Mouse (Mus musculus) forebrain, embryonic 12.5 days (tissue): ENCODE measurements around the gene Tcaim. TPM values are rescaled to one million over a fixed set of nuclear protein-coding genes. Genes with fewer than 3 reads are reported as not detected.
A peak's percentile ranks its signal among the peaks of the same experiment; 100 is the strongest.

Source experiments
- ATAC-seq: fragments of 200-750 bp; cut with Nextera tagmentation; 2 replicates; pipeline ENCODE4 v1.8.0; 2017; ENCODE audit warnings: moderate TSS enrichment; ENCODE audit not compliant: low FRiP score
- H3K27ac ChIP-seq: fragments of 300-500 bp; sonication (generic); 2 replicates; pipeline ENCODE4 v1.5.1; 2016; ENCODE audit warnings: mild to moderate bottlenecking
- H3K27me3 ChIP-seq: fragments of 300-500 bp; sonication (generic); 2 replicates; pipeline ENCODE4 v1.6.1; 2016; ENCODE audit warnings: mild to moderate bottlenecking
- H3K36me3 ChIP-seq: fragments of 300-500 bp; sonication (generic); replicated peaks from 2 replicates; pipeline ENCODE4 v1.6.1; 2016; ENCODE audit warnings: mild to moderate bottlenecking
- H3K4me1 ChIP-seq: fragments of 300-500 bp; sonication (generic); 2 replicates; pipeline ENCODE4 v1.6.1; 2016
- H3K4me2 ChIP-seq: fragments of 300-500 bp; sonication (generic); 2 replicates; pipeline ENCODE4 v1.6.1; 2016; ENCODE audit warnings: mild to moderate bottlenecking, moderate library complexity
- H3K4me3 ChIP-seq: fragments of 300-500 bp; sonication (generic); replicated peaks from 2 replicates; pipeline ENCODE4 v1.5.1; 2016; ENCODE audit warnings: mild to moderate bottlenecking
- H3K9ac ChIP-seq: fragments of 300-500 bp; sonication (generic); 2 replicates; pipeline ENCODE4 v1.6.1; 2016; ENCODE audit warnings: mild to moderate bottlenecking
- H3K9me3 ChIP-seq: fragments of 300-500 bp; sonication (generic); 2 replicates; pipeline ENCODE4 v1.6.1; 2016
- WGBS: fragments of 180-500 bp; shearing (Covaris S2); methylation state at CpG from one replicate; pipeline ENCODE4 v1.1.7; 2016; 5-methylcytosine and 5-hydroxymethylcytosine counted together
- polyA plus RNA-seq: library from polyadenylated mRNA; unstranded; fragments of >200 nt; fragmentation: Nextera tagmentation; extraction: Ambion mirVana; gene quantifications from 2 replicates; pipeline ENCODE4 v1.2.1, GENCODE M21; 2016

The Tcaim gene
- polyA plus RNA-seq, 1 experiment from 2014 or later, result 7.4 TPM

GRCm38 (mm10) chr9:122856716-122857115 is 51.4 kb downstream of the Tcaim start:
- Histone ChIP-seq H3K9me3 (peaks cover 16% of the 10 kb centered on the region; the same call in 1 of the 2 replicates), H3K27me3 (no peaks in the 10 kb centered on the region), H3K36me3 (peaks cover 94% of the 10 kb centered on the region), H3K4me2 (no peak overlapping the region), H3K4me1 (no peaks in the 10 kb centered on the region), H3K9ac (no peak overlapping the region), H3K4me3 (no peak overlapping the region), H3K27ac (no peak overlapping the region)
- no peak for ATAC-seq
- WGBS, result 95% methylated on average over 3 of the region's 3 CpGs

- Histone ChIP-seq H3K27ac (no peak overlapping the region), H3K4me2 (no peak overlapping the region), H3K9ac (no peak overlapping the region), H3K9me3 (peaks cover 16% of the 10 kb centered on the region; the same call in 1 of the 2 replicates), H3K4me1 (peaks cover 15% of the 10 kb centered on the region), H3K27me3 (no peaks in the 10 kb centered on the region), H3K36me3 (peaks cover 69% of the 10 kb centered on the region), H3K4me3 (no peak overlapping the region)
- no peak for ATAC-seq
Measured at GRCm38 (mm10) chr9:122860752-122861151, 55.4 kb downstream of the Tcaim start.

GRCm38 (mm10) chr9:122863731-122864130 is 58.4 kb downstream of the Tcaim start:
- Histone ChIP-seq H3K4me1 (peaks cover 15% of the 10 kb centered on the region), H3K27me3 (no peaks in the 10 kb centered on the region), H3K36me3 (peaks cover 42% of the 10 kb centered on the region), H3K4me3 (no peak overlapping the region), H3K27ac (no peak overlapping the region), H3K9ac (no peak overlapping the region), H3K9me3 (peaks cover 21% of the 10 kb centered on the region; the same call in 1 of the 2 replicates), H3K4me2 (peak overlapping the region; percentile 2; the same call in 1 of the 2 replicates)
- 86% methylated on average over 2 of the region's 2 CpGs for WGBS
- no peak for ATAC-seq

GRCm38 (mm10) chr9:122864848-122865247 is 59.5 kb downstream of the Tcaim start:
- WGBS, result 67% methylated on average over 3 of the region's 3 CpGs
- Histone ChIP-seq H3K27ac (no peak overlapping the region), H3K4me1 (peaks cover 15% of the 10 kb centered on the region), H3K36me3 (peaks cover 31% of the 10 kb centered on the region), H3K4me2 (peak overlapping the region; percentile 76), H3K27me3 (no peaks in the 10 kb centered on the region), H3K4me3 (peak overlapping the region; percentile 87), H3K9me3 (0 out of 2 replicates have a peak, but pooled peaks cover 16% of the 10 kb centered on the region), H3K9ac (peak overlapping the region; percentile 89)
- no peak for ATAC-seq

GRCm38 (mm10) chr9:122865697-122866166 is 60.4 kb downstream of the Tcaim start, which contains the start of gene Zfp445:
TSS of gene Zfp445 (minus strand) at chr9:122866006.
- Histone ChIP-seq H3K4me2 (peak within 1 kb of the TSS; percentile 76), H3K9ac (peak within 1 kb of the TSS; percentile 89), H3K27ac (peak within 1 kb of the TSS; percentile 68; the same call in 1 of the 2 replicates)

GRCm38 (mm10) chr9:122866192-122866591 is 60.9 kb downstream of the Tcaim start:
- Histone ChIP-seq H3K36me3 (peaks cover 18% of the 10 kb centered on the region), H3K4me2 (peak overlapping the region; percentile 76), H3K9ac (no peak overlapping the region; the same call in 1 of the 2 replicates), H3K9me3 (peaks cover 6% of the 10 kb centered on the region; the same call in 1 of the 2 replicates), H3K27ac (no peak overlapping the region), H3K4me1 (peaks cover 15% of the 10 kb centered on the region), H3K4me3 (peak overlapping the region; percentile 87), H3K27me3 (no peaks in the 10 kb centered on the region)
- 89% methylated on average over 4 of the region's 4 CpGs for WGBS
- no peak for ATAC-seq

More at GRCm38 (mm10) chr9:122865697-122866166, 60.4 kb downstream of the Tcaim start, which contains the start of gene Zfp445:
- H3K4me3 ChIP-seq, result peak within 1 kb of the TSS; percentile 87
- no peaks in the 10 kb centered on the region for H3K27me3 ChIP-seq
- under 1% methylated on average over 34 of the region's 34 CpGs for WGBS
- H3K36me3 ChIP-seq, result peaks cover 22% of the 10 kb centered on the region
- ATAC-seq, result peak; percentile 95
- H3K9me3 ChIP-seq, result peaks cover 9% of the 10 kb centered on the region; the same call in 1 of the 2 replicates
- H3K4me1 ChIP-seq, result peaks cover 15% of the 10 kb centered on the region

GRCm38 (mm10) chr9:122872595-122872994 is 67.3 kb downstream of the Tcaim start:
- no peak for ATAC-seq
- no peak overlapping the region for H3K27ac ChIP-seq
- H3K9ac ChIP-seq, result no peak overlapping the region
- H3K4me2 ChIP-seq, result no peak overlapping the region
- no peaks in the 10 kb centered on the region; the same call in 1 of the 2 replicates for H3K9me3 ChIP-seq
- no peak overlapping the region for H3K4me3 ChIP-seq
- no peaks in the 10 kb centered on the region for H3K36me3 ChIP-seq
- 88% methylated on average over 4 of the region's 4 CpGs for WGBS
- no peaks in the 10 kb centered on the region for H3K4me1 ChIP-seq
- no peaks in the 10 kb centered on the region for H3K27me3 ChIP-seq

GRCm38 (mm10) chr9:122874653-122875052 is 69.3 kb downstream of the Tcaim start:
- 69% methylated on average over 1 of the region's 1 CpGs for WGBS
- no peaks in the 10 kb centered on the region; the same call in 1 of the 2 replicates for H3K9me3 ChIP-seq

GRCm38 (mm10) chr9:122875145-122875544 is 69.8 kb downstream of the Tcaim start:
- Histone ChIP-seq H3K9me3 (no peaks in the 10 kb centered on the region; the same call in 1 of the 2 replicates), H3K36me3 (no peaks in the 10 kb centered on the region), H3K27me3 (no peaks in the 10 kb centered on the region), H3K4me3 (no peak overlapping the region), H3K27ac (no peak overlapping the region), H3K4me2 (no peak overlapping the region), H3K4me1 (no peaks in the 10 kb centered on the region), H3K9ac (no peak overlapping the region)
- ATAC-seq, result no peak
- 97% methylated on average over 2 of the region's 2 CpGs for WGBS

More at GRCm38 (mm10) chr9:122874653-122875052, 69.3 kb downstream of the Tcaim start:
- Histone ChIP-seq H3K4me3 (no peak overlapping the region), H3K27ac (no peak overlapping the region), H3K9ac (no peak overlapping the region), H3K4me2 (no peak overlapping the region), H3K36me3 (no peaks in the 10 kb centered on the region), H3K27me3 (no peaks in the 10 kb centered on the region), H3K4me1 (no peaks in the 10 kb centered on the region)
- ATAC-seq, result no peak

- Histone ChIP-seq H3K4me1 (peaks cover 13% of the 10 kb centered on the region), H3K4me3 (peak within 1 kb of the TSS; percentile 75), H3K9me3 (no peaks in the 10 kb centered on the region), H3K27me3 (0 out of 2 replicates have a peak, but pooled peaks cover 4% of the 10 kb centered on the region), H3K27ac (no peak within 1 kb of the TSS), H3K4me2 (peak within 1 kb of the TSS; percentile 86), H3K9ac (no peak within 1 kb of the TSS), H3K36me3 (no peaks in the 10 kb centered on the region; the same call in 1 of the 2 replicates)
- ATAC-seq, result no peak
- 88% methylated on average over 3 of the region's 3 CpGs for WGBS
Measured at GRCm38 (mm10) chr9:122885385-122885784, 80.0 kb downstream of the Tcaim start, which contains the start of gene Zkscan7. TSS of gene Zkscan7 (plus strand) at chr9:122885685.
